Mouse (Mus musculus): ENCODE results near the gene Rgp1.

DNA sequence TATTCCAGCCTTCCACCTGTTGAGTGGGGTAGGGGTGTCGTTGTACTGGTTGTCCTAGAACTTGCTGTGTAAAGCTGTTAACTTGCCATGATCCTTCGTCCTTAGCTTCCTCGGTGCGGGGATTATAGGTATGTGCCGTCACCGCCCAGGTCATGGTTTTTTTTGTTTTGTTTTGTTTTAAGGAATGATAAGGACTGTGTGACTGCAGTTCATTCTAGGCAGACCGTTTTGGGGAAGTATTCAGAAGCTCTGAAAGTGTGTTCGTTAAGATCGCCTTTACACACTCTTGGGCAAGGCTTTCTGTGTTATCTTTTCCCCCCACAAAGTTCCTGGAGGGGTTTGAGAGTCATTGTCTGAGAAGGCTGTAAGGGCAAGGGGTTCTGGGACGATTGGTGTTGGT lies 34.0 kb downstream of the Rgp1 start:
- TF ChIP-seq CTCF (IDR thresholded peaks at IDR 0.05; ENCODE audit: extremely low read depth, insufficient read depth, insufficient read length, insufficient replicate concordance) (no peak), POLR2A (IDR thresholded peaks at IDR 0.05; ENCODE audit: low read depth, low read length) (no peak)

Data from spleen, adult 2 months (tissue).